Mouse (Mus musculus) cortical plate, adult 2 months (tissue): ENCODE results near the gene Fbn1. TPM values are rescaled to one million over a fixed set of nuclear protein-coding genes. Genes with fewer than 3 reads are reported as not detected.
A peak's percentile ranks its signal among the peaks of the same experiment; 100 is the strongest.

ENCODE experiments used
- H3K27ac ChIP-seq: fragments of 200-500 bp; 2 replicates; pipeline ENCODE4 v1.5.1; 2012; ENCODE audit warnings: low read length, control low read depth, inconsistent platforms; ENCODE audit not compliant: insufficient read depth
- H3K4me1 ChIP-seq: fragments of 200-500 bp; 2 replicates; pipeline ENCODE4 v1.6.1; 2011; ENCODE audit warnings: low read length; ENCODE audit not compliant: control insufficient read depth, insufficient read depth
- H3K4me3 ChIP-seq: fragments of 200-500 bp; 2 replicates; pipeline ENCODE4 v1.5.1; 2011; ENCODE audit warnings: mild to moderate bottlenecking, low read length, control low read depth; ENCODE audit not compliant: insufficient read depth
- CTCF ChIP-seq: fragments of 200-500 bp; IDR thresholded peaks from 2 replicates; pipeline ENCODE4 v1.5.1; 2011; ENCODE audit warnings: mild to moderate bottlenecking, control low read depth, low read length; ENCODE audit not compliant: insufficient read depth; ENCODE audit errors: extremely low read depth
- POLR2A ChIP-seq: fragments of 200-500 bp; IDR thresholded peaks from 2 replicates; pipeline ENCODE4 v1.6.1; 2011; ENCODE audit warnings: mild to moderate bottlenecking, low read length, control low read depth; ENCODE audit not compliant: insufficient read depth; ENCODE audit errors: extremely low read depth
- polyA plus RNA-seq: library from polyadenylated mRNA; depleted of rRNA; stranded (reverse); fragments of >200 nt; gene quantifications from 2 replicates; pipeline ENCODE4 v1.2.3, GENCODE M21; 2012

The Fbn1 gene
- polyA plus RNA-seq, 1 experiment, result 1.5 TPM

DNA sequence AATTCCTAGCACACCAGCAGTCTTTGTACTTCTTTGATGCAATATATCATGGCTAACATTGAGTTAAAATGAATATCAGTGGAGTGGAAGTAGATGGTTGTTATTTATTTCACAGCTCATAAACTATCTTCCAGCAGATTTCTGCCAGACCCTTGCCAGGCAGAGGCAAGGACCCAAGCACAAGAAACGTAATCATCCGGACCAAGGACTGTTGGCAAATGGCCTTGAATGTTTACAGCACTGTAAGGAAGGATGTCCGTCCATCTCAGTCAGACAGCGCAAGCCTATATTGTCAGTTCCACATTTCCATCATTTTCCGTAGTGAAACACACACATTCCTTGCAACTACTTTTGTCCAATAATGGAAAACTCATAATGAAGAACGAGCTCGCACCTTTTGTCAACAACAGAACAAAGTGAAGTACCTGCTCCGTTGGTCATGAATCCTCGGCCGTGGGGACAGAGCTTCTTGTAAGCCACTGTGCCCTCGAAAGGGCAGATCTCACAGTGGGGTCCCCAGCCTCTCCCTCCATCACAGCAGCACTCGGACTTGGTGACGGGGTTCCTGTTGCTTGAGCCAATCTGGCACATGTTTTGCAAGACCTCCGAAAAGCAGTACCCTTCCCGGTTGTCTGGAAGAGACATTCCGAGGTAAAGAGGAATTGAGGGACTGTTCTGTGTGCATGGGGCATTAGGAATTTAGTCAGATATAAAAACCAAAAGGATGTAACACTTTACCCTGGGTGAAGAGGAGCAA, 193.4 kb downstream of the Fbn1 start:
- no peak for TF ChIP-seq POLR2A
- no peak for TF ChIP-seq CTCF
- Histone ChIP-seq H3K27ac (no peak overlapping the region), H3K4me3 (no peak overlapping the region)

DNA sequence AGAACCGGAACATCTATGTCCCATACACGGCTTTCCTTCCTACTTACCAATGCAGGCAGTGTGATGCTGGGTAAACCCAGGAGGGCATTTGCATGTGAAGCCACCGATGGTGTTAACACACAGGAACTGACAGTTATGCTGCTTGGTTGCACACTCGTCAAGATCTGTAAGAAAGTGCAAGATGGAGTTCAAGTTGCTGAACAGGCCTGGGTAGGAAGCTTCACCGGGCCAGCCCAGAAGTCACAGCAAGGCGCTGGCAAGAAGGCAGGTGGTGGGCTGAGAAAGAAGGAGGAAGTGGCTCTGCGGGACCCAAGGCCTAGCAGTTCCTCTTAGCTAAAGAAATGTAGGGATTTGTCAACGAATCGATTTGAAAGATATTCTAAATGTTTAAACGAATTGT, 198.1 kb downstream of the Fbn1 start:
- Histone ChIP-seq H3K27ac (no peak overlapping the region), H3K4me3 (no peak overlapping the region), H3K4me1 (no peaks in the 10 kb centered on the region)
- no peak for TF ChIP-seq POLR2A
- TF ChIP-seq CTCF, result no peak

More for the DNA sequence above, 193.4 kb downstream of the Fbn1 start:
- H3K4me1 ChIP-seq, result no peaks in the 10 kb centered on the region

DNA sequence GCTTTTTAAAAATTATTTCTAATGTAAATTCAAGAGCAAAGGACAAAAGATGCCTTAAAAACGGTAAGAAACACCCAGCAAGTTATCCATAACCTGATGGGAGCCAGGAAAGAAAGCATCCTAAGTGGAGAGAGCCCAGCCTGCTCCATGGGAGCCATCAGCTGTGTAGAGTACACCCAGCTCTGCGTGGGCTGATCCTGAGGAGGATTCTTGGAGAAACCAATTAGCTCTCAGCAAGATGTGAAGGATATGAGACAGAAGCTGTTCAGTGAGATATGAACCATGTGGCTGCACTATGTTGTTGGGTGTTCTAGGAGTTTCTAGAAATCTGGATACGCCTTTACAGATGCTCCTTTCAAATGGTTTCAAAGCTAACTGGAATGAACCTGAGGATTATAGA, 202.1 kb downstream of the Fbn1 start:
- TF ChIP-seq CTCF (no peak), POLR2A (no peak)
- H3K4me1 ChIP-seq, result no peaks in the 10 kb centered on the region
- no peak overlapping the region for H3K27ac ChIP-seq
- no peak overlapping the region for H3K4me3 ChIP-seq

DNA sequence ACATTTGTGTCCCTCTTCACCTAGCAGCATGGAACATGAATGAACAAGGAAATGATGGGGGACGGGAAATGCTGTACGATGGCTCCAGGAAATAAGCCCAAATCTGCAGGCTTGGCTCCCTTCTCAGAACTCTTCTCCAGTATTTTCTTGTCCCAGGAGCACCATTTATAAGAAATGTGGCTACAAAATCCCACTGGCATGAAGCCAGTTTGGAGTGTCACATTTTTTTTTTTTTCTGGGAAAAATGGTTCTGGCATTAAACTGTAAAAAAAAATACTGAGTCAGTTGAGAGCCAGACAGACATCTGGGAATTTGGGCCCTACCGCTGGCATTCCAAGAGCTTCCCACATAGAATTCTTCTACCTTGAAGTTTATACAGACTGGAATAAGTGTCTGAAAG, 203.0 kb downstream of the Fbn1 start:
- H3K27ac ChIP-seq, result no peak overlapping the region
- no peaks in the 10 kb centered on the region for H3K4me1 ChIP-seq
- H3K4me3 ChIP-seq, result no peak overlapping the region
- no peak for TF ChIP-seq POLR2A
- no peak for TF ChIP-seq CTCF

DNA sequence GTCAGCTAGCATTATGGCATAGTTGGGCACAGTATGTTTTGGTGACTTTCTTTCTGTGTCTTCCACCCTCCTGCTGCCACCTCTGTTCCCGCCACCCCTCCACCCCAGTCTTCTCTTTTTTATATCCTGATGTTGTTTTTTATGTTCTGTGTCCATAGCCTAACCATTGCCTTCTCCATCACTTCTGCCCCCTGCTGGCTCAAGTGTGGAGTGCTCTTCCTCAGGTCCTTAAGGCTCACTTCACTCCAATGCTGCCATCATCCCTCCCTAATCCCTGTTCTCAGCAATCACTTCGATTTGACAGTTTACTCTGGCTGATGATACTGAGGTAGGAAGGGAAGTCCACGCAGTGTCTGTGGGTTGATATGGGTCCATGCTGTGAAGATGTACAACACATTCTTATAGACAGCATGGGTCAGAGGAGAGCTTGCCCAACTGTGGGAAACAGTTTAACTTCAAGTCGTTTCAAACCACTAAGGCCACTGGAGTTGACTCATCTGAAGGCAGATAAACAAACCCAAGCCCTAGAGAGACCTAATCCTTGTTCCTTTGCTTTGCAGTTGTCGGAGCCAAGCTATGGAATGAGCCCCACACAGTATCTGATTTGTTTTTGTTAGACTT, 203.9 kb downstream of the Fbn1 start:
- no peak overlapping the region for H3K27ac ChIP-seq
- no peak overlapping the region for H3K4me3 ChIP-seq
- H3K4me1 ChIP-seq, result no peaks in the 10 kb centered on the region
- TF ChIP-seq CTCF (peak; percentile 52), POLR2A (no peak)

DNA sequence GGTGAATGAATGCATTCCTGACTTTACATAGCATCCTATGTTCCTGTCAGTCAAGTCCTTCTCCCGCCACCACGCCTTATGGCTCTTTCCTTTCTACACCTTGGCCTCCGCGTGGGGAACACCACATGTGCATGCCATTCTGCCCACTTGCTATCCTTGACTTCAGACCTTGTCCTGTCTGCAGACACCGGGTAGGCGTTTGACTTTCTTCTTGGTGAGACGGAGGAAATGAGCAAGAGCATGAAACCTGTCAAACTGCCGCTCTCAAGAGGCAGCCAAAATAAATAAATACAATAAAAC, 205.2 kb downstream of the Fbn1 start:
- Histone ChIP-seq H3K4me1 (no peaks in the 10 kb centered on the region), H3K4me3 (no peak overlapping the region), H3K27ac (no peak overlapping the region)
- TF ChIP-seq POLR2A (no peak), CTCF (no peak)

DNA sequence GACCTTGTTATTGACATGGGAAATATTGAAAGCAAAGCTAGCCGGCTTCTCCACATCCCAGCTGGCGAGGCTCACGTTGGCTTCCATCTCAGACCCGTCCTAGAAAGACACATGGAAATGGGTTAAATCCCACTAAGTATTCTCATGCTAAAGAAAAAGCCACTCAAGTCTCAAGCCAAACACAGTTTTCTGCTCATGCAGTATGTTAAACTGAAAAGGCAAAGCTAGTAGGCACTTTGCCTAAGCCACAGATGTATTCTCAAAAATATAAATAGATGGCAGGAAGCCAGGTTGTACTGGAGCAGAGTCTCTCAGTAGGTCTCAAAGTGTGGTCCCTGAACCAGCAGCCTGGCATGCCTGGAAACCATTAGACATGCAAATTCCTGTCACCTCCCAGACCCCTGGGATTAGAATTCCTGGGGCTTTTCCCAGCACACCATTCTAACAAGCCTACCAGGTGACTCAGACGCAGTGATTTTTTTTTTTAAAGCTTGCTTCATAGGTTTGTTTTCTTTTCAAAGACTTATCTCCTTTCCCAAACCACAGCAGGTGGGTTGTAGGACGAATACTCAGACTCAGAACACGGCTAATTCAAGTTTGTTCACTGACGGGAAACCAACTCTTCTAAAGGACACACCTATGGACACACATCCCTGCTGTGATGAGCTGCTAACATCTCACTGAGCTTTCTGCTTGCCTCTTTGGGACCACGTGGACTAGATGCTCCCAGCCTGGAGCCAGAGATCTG, 205.7 kb downstream of the Fbn1 start:
- H3K4me1 ChIP-seq, result no peaks in the 10 kb centered on the region
- TF ChIP-seq CTCF (no peak), POLR2A (no peak)
- H3K4me3 ChIP-seq, result no peak overlapping the region
- H3K27ac ChIP-seq, result no peak overlapping the region

DNA sequence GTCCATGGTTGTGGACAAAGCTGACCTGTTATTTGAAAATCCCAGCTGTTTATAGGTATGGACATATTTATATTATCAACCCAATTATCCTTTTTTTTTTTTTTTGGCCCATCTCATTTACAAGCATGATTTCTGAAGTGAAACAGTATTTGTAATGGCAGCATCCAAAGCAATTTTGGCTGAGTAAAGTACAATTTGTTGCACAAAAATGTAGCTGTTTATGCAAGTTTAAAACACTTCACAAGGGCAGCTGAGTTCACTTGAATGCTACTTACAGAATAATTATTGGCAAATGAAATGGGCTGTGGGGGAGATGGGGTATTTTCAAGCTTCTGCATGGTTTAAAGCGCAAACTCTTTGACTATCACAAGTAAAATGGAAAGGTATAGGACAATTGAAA, 209.0 kb downstream of the Fbn1 start:
- TF ChIP-seq CTCF (no peak), POLR2A (no peak)
- Histone ChIP-seq H3K4me1 (no peaks in the 10 kb centered on the region), H3K27ac (no peak overlapping the region), H3K4me3 (no peak overlapping the region)

DNA sequence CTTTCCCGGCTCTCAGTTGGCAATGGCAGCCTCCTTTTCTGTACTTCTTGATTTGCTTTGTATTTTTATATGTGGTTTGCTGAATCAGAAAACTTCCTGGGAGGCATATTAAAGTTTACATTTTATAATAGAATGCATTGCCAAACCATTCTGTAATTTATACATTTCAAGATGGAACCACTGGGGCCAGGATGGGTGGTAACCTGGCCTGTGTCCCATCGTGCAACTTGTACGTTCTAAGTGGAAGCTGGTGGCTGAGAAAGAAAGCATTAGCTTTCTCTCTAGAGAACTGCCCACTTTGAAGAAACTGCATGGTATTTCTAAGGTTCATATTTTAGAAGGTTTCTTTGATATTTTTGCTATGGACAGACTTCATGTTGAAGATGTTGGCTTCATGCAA, 212.3 kb downstream of the Fbn1 start:
- Histone ChIP-seq H3K4me3 (no peak overlapping the region), H3K4me1 (no peaks in the 10 kb centered on the region), H3K27ac (no peak overlapping the region)
- no peak for TF ChIP-seq CTCF

DNA sequence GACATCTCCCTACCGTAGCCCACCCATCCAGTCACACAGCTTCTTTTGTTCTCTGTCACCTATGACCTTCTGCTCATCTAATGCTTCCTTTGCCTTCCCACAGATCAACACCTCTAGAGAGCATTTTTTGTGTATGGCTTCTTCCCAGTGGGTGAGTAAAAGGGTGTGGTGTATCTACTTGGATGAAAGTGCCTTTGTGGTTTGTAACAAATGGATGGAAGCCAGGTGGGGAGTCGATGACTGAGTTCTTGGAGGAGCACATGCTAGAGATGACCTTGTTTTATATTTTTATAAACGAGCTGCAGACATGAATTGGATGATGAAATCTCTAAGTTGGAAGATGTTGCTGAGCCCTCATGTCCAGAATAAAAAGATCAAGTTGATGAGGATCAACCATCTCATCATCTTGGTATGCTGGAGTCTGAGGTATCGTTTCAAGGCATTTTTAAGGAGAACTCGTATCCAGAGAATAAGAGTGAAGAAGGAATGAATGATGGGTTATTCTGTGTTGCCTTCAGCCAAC, 213.8 kb downstream of the Fbn1 start:
- TF ChIP-seq POLR2A (no peak), CTCF (no peak)
- no peak overlapping the region for H3K4me3 ChIP-seq
- H3K27ac ChIP-seq, result no peak overlapping the region
- no peaks in the 10 kb centered on the region for H3K4me1 ChIP-seq
